Mouse (Mus musculus): ENCODE measurements around the gene Skor1.

Gene Skor1

GRCm38 (mm10) chr9:63148410-63149371 is at the start of gene Skor1:
Gene Skor1 (minus strand): TSS chr9:63148961.
- no peak for DNase-seq (ENCODE audit: low spot score)

GRCm38 (mm10) chr9:63197252-63197651 is 48.5 kb upstream of the Skor1 start:
- DNase-seq (ENCODE audit: low spot score) = no peak

GRCm38 (mm10) chr9:63196114-63196682 is 47.4 kb upstream of the Skor1 start:
- no peak for DNase-seq (ENCODE audit: low spot score)

GRCm38 (mm10) chr9:63195523-63195922 is 46.8 kb upstream of the Skor1 start:
- no peak for DNase-seq (ENCODE audit: low spot score)

- DNase-seq (ENCODE audit: low spot score) = no peak
Measured at GRCm38 (mm10) chr9:63194791-63195190, 46.0 kb upstream of the Skor1 start.

- DNase-seq (ENCODE audit: low spot score) = no peak
Measured at GRCm38 (mm10) chr9:63192809-63193208, 44.0 kb upstream of the Skor1 start.

- DNase-seq (ENCODE audit: low spot score) = no peak
Measured at GRCm38 (mm10) chr9:63187310-63187709, 38.5 kb upstream of the Skor1 start.

GRCm38 (mm10) chr9:63185249-63185648 is 36.5 kb upstream of the Skor1 start:
- no peak for DNase-seq (ENCODE audit: low spot score)

- DNase-seq (ENCODE audit: low spot score) = no peak
Measured at GRCm38 (mm10) chr9:63183864-63184263, 35.1 kb upstream of the Skor1 start.

- DNase-seq (ENCODE audit: low spot score) = no peak
Measured at GRCm38 (mm10) chr9:63182306-63182960, 33.7 kb upstream of the Skor1 start.

GRCm38 (mm10) chr9:63181337-63182178 is 32.8 kb upstream of the Skor1 start:
- no peak for DNase-seq (ENCODE audit: low spot score)

- DNase-seq (ENCODE audit: low spot score) = no peak
Measured at GRCm38 (mm10) chr9:63178296-63178695, 29.5 kb upstream of the Skor1 start.

GRCm38 (mm10) chr9:63174001-63174721 is 25.4 kb upstream of the Skor1 start:
- DNase-seq (ENCODE audit: low spot score) = no peak

GRCm38 (mm10) chr9:63171951-63172350 is 23.2 kb upstream of the Skor1 start:
- DNase-seq (ENCODE audit: low spot score) = no peak

- no peak for DNase-seq (ENCODE audit: low spot score)
Measured at GRCm38 (mm10) chr9:63169127-63169526, 20.4 kb upstream of the Skor1 start.

- DNase-seq (ENCODE audit: low spot score) = no peak
Measured at GRCm38 (mm10) chr9:63165070-63165469, 16.3 kb upstream of the Skor1 start.

GRCm38 (mm10) chr9:63163756-63164155 is 15.0 kb upstream of the Skor1 start:
- DNase-seq (ENCODE audit: low spot score) = no peak

- DNase-seq (ENCODE audit: low spot score) = no peak
Measured at GRCm38 (mm10) chr9:63151949-63152348, 3.2 kb upstream of the Skor1 start.

GRCm38 (mm10) chr9:63151072-63151870 is 2.5 kb upstream of the Skor1 start:
- DNase-seq (ENCODE audit: low spot score) = peak; percentile 67

GRCm38 (mm10) chr9:63150086-63150800 is 1.5 kb upstream of the Skor1 start:
- DNase-seq (ENCODE audit: low spot score) = no peak

All from ovary, postnatal 10 days (tissue).